Mouse (Mus musculus): ENCODE results near the gene Nfat5.

- TF ChIP-seq CTCF (IDR thresholded peaks at IDR 0.05; ENCODE audit: low read depth, low read length): no peak
- TF ChIP-seq POLR2A (IDR thresholded peaks at IDR 0.05; ENCODE audit: insufficient read depth, low read length): no peak
- TF ChIP-seq EP300 (IDR thresholded peaks at IDR 0.05; ENCODE audit: insufficient read depth, low read depth, low read length): no peak
Observed at GRCm38 (mm10) chr8:107396106-107396670, 102.9 kb downstream of the Nfat5 start.

All from ES-Bruce4 (cell line).